ENCODE assay signal across 14 mouse cellular contexts in genomic region chr10:108133253-108133652, GRCm38 (mm10). TPM values are rescaled to one million over a fixed set of nuclear protein-coding genes. Genes with fewer than 3 reads are reported as not detected.
A peak's percentile ranks its signal among the peaks of the same experiment; 100 is the strongest.
DNase-seq lines count a peak whose midpoint lies in the region; ATAC-seq and TF ChIP-seq lines count a peak whose summit lies in the region.
"Had no signal": no experiment of that assay in that cellular context is flagged by ENCODE, and none has a peak within 500 bp of the region (broad histone marks: within the 10 kb centered on the region; RNA-seq: fewer than 3 reads in every experiment).

No protein-coding gene starts in this region.

- H3K27me3 ChIP-seq in forebrain, embryonic 11.5 days (ENCODE audit: control insufficient read depth, insufficient read depth, low read length) = no peaks in the 10 kb centered on the region
- no peaks in the 10 kb centered on the region for H3K27me3 ChIP-seq in forebrain, embryonic 10.5 days (ENCODE audit: poor library complexity, severe bottlenecking)
- no peaks in the 10 kb centered on the region for H3K27me3 ChIP-seq in heart, postnatal 0 days (ENCODE audit: control insufficient read depth, insufficient read depth, low read length)
- no peaks in the 10 kb centered on the region for H3K27me3 ChIP-seq in forebrain, embryonic 15.5 days
- no peaks in the 10 kb centered on the region for H3K27me3 ChIP-seq in midbrain, embryonic 14.5 days (ENCODE audit: control insufficient read depth, insufficient read depth, low read length)
- H3K27me3 ChIP-seq: embryonic facial prominence, embryonic 15.5 days; kidney, embryonic 15.5 days had no signal

- H3K4me2 ChIP-seq in forebrain, embryonic 11.5 days (ENCODE audit: low read depth, low read length, severe bottlenecking) = no peak overlapping the region
- H3K4me2 ChIP-seq in heart, postnatal 0 days (ENCODE audit: low read depth, low read length) = no peak overlapping the region; the same call in 1 of the 2 replicates
- no peak overlapping the region for H3K4me2 ChIP-seq in forebrain, embryonic 15.5 days (replicated peaks)
- H3K4me2 ChIP-seq in midbrain, embryonic 14.5 days (ENCODE audit: low read length) = no peak overlapping the region
- H3K4me2 ChIP-seq: embryonic facial prominence, embryonic 15.5 days; kidney, embryonic 15.5 days had no signal

- WGBS in forebrain, embryonic 11.5 days = 90% methylated on average over 6 of the region's 6 CpGs
- WGBS in forebrain, embryonic 10.5 days = 95% methylated on average over 6 of the region's 6 CpGs
- 72% methylated on average over 6 of the region's 6 CpGs for WGBS in heart, postnatal 0 days
- WGBS in forebrain, embryonic 15.5 days = 62% methylated on average over 6 of the region's 6 CpGs
- WGBS in midbrain, embryonic 14.5 days = 78% methylated on average over 6 of the region's 6 CpGs

- DNase-seq in forebrain, embryonic 11.5 days (ENCODE audit: low spot score) = no peak
- DNase-seq in forebrain, embryonic 10.5 days (ENCODE audit: extremely low spot score, low spot score) = no peak
- DNase-seq in heart, postnatal 0 days (ENCODE audit: low spot score) = no peak
- DNase-seq in heart, postnatal 25 days (ENCODE audit: low spot score) = no peak
- DNase-seq in midbrain, embryonic 14.5 days = peak; percentile 55
- DNase-seq in spleen, postnatal 14 days (ENCODE audit: low spot score in 2 of 2) = no peak
- DNase-seq in spleen, adult 18-20 months = no peak
- DNase-seq: adrenal gland, adult 2 months; cerebellum, postnatal 36 days; left cerebral cortex, postnatal 4 days had no signal

- H3K36me3 ChIP-seq in forebrain, embryonic 11.5 days (ENCODE audit: control insufficient read depth, insufficient read depth, low read length) = no peaks in the 10 kb centered on the region
- H3K36me3 ChIP-seq in forebrain, embryonic 10.5 days (replicated peaks) = no peaks in the 10 kb centered on the region
- H3K36me3 ChIP-seq in heart, postnatal 0 days (replicated peaks; ENCODE audit: control insufficient read depth, insufficient read depth, low read length) = no peaks in the 10 kb centered on the region
- no peaks in the 10 kb centered on the region for H3K36me3 ChIP-seq in forebrain, embryonic 15.5 days
- H3K36me3 ChIP-seq in midbrain, embryonic 14.5 days (ENCODE audit: control insufficient read depth, insufficient read depth, low read length) = no peaks in the 10 kb centered on the region
- H3K36me3 ChIP-seq: embryonic facial prominence, embryonic 15.5 days; kidney, embryonic 15.5 days had no signal

- H3K27ac ChIP-seq in forebrain, embryonic 11.5 days (ENCODE audit: low read depth, low read length) = no peak overlapping the region
- no peak overlapping the region for H3K27ac ChIP-seq in forebrain, embryonic 10.5 days
- H3K27ac ChIP-seq in heart, postnatal 0 days (ENCODE audit: low read depth) = peak overlapping the region; percentile 70
- peak overlapping the region; percentile 60 for H3K27ac ChIP-seq in forebrain, embryonic 15.5 days (replicated peaks)
- peak overlapping the region; percentile 42 for H3K27ac ChIP-seq in midbrain, embryonic 14.5 days (replicated peaks; ENCODE audit: low read depth, low read length)
- H3K27ac ChIP-seq: embryonic facial prominence, embryonic 15.5 days; kidney, embryonic 15.5 days; liver, embryonic 14.5 days had no signal

- ATAC-seq in forebrain, embryonic 11.5 days (replicated peaks; ENCODE audit: low FRiP score) = 0 out of 2 replicates have a peak, but pooled peaks have one; percentile 59
- no peak for ATAC-seq in heart, postnatal 0 days (ENCODE audit: insufficient read depth, low read depth)
- peak; percentile 91 for ATAC-seq in forebrain, embryonic 15.5 days (replicated peaks)
- ATAC-seq in midbrain, embryonic 14.5 days (ENCODE audit: low FRiP score, low TSS enrichment) = no peak

- intact Hi-C loops in heart, postnatal 25 days (cut with DNase I) = no loop called here

- no peak for TF ChIP-seq CTCF in heart, postnatal 0 days (IDR thresholded peaks at IDR 0.05; ENCODE audit: low read depth)

- no peak overlapping the region for H3K9ac ChIP-seq in forebrain, embryonic 11.5 days (ENCODE audit: low read length)
- no peak overlapping the region for H3K9ac ChIP-seq in heart, postnatal 0 days (replicated peaks; ENCODE audit: low read depth, low read length)
- H3K9ac ChIP-seq in forebrain, embryonic 15.5 days (replicated peaks) = no peak overlapping the region
- no peak overlapping the region for H3K9ac ChIP-seq in midbrain, embryonic 14.5 days (replicated peaks; ENCODE audit: low read length)
- H3K9ac ChIP-seq: embryonic facial prominence, embryonic 15.5 days; kidney, embryonic 15.5 days; liver, embryonic 14.5 days had no signal

- H3K4me1 ChIP-seq in forebrain, embryonic 11.5 days (replicated peaks; ENCODE audit: control insufficient read depth, insufficient read depth, low read length) = no peaks in the 10 kb centered on the region
- no peaks in the 10 kb centered on the region for H3K4me1 ChIP-seq in forebrain, embryonic 10.5 days
- H3K4me1 ChIP-seq in heart, postnatal 0 days (ENCODE audit: control insufficient read depth, insufficient read depth) = peaks cover 14% of the 10 kb centered on the region
- H3K4me1 ChIP-seq in forebrain, embryonic 15.5 days = 0 out of 2 replicates have a peak, but pooled peaks cover 9% of the 10 kb centered on the region
- 0 out of 2 replicates have a peak, but pooled peaks cover 3% of the 10 kb centered on the region for H3K4me1 ChIP-seq in midbrain, embryonic 14.5 days (ENCODE audit: control insufficient read depth, insufficient read depth, low read length)
- H3K4me1 ChIP-seq: embryonic facial prominence, embryonic 15.5 days had no signal

- no peak for TF ChIP-seq EP300 in heart, postnatal 0 days (IDR thresholded peaks at IDR 0.05; ENCODE audit: low read depth)

- no peaks in the 10 kb centered on the region for H3K9me3 ChIP-seq in forebrain, embryonic 11.5 days (ENCODE audit: control insufficient read depth, low read length)
- no peaks in the 10 kb centered on the region for H3K9me3 ChIP-seq in forebrain, embryonic 10.5 days
- H3K9me3 ChIP-seq in heart, postnatal 0 days (replicated peaks; ENCODE audit: control insufficient read depth, low read length) = no peaks in the 10 kb centered on the region
- no peaks in the 10 kb centered on the region for H3K9me3 ChIP-seq in forebrain, embryonic 15.5 days
- no peaks in the 10 kb centered on the region for H3K9me3 ChIP-seq in midbrain, embryonic 14.5 days (ENCODE audit: control insufficient read depth, low read length)
- H3K9me3 ChIP-seq: embryonic facial prominence, embryonic 15.5 days; kidney, embryonic 15.5 days had no signal

- H3K4me3 ChIP-seq in forebrain, embryonic 11.5 days (ENCODE audit: low read depth, low read length) = no peak overlapping the region
- no peak overlapping the region for H3K4me3 ChIP-seq in forebrain, embryonic 10.5 days
- H3K4me3 ChIP-seq in heart, postnatal 0 days (ENCODE audit: low read depth, low read length) = no peak overlapping the region
- H3K4me3 ChIP-seq in forebrain, embryonic 15.5 days = no peak overlapping the region
- H3K4me3 ChIP-seq in midbrain, embryonic 14.5 days (replicated peaks; ENCODE audit: low read depth, low read length) = no peak overlapping the region
- H3K4me3 ChIP-seq: embryonic facial prominence, embryonic 15.5 days; kidney, embryonic 15.5 days had no signal

RNA-seq across cellular contexts. Expression of gene Ppp1r12a, which starts 28.7 kb away (rescaled TPM):
- polyA plus RNA-seq in forebrain, embryonic 11.5 days (2014; fragmentation: Nextera tagmentation; extraction: Ambion mirVana) = 76.2 and 80.7 TPM in 2 replicates
- 67.5 and 68.0 TPM in 2 replicates for polyA plus RNA-seq in forebrain, embryonic 10.5 days (2016; fragmentation: Nextera tagmentation; extraction: Ambion mirVana)
- total RNA-seq in heart, postnatal 0 days (2014; rRNA removed; ENCODE audit: low replicate concordance) = 87.8 and 92.5 TPM in 2 replicates
- polyA plus RNA-seq in heart, postnatal 0 days (2015; fragmentation: Nextera tagmentation; extraction: Ambion mirVana) = 68.0 and 78.1 TPM in 2 replicates
- 10 to 100 TPM; 58.1 to 61.7 TPM for total RNA-seq in heart, postnatal 25 days (2021)
- 80.1 and 82.4 TPM in 2 replicates for polyA plus RNA-seq in forebrain, embryonic 15.5 days (2015; fragmentation: Nextera tagmentation; extraction: Ambion mirVana)
- polyA plus RNA-seq in midbrain, embryonic 14.5 days (2014; fragmentation: Nextera tagmentation; extraction: Ambion mirVana) = 73.4 and 76.2 TPM in 2 replicates

Comparison
In these comparisons a context has a peak if more than half of its experiments do, and no peak if none do; other contexts are left out.
1. H3K27ac ChIP-seq: peak in heart, postnatal 0 days (single experiment), forebrain, embryonic 15.5 days (single experiment) and midbrain, embryonic 14.5 days (single experiment); none in forebrain, embryonic 11.5 days (single experiment) and forebrain, embryonic 10.5 days (single experiment).
2. ATAC-seq: peak in forebrain, embryonic 11.5 days (single experiment) and forebrain, embryonic 15.5 days (single experiment); none in heart, postnatal 0 days (single experiment) and midbrain, embryonic 14.5 days (single experiment).